Mouse (Mus musculus): ENCODE measurements around the gene Cdc42.

DNA sequence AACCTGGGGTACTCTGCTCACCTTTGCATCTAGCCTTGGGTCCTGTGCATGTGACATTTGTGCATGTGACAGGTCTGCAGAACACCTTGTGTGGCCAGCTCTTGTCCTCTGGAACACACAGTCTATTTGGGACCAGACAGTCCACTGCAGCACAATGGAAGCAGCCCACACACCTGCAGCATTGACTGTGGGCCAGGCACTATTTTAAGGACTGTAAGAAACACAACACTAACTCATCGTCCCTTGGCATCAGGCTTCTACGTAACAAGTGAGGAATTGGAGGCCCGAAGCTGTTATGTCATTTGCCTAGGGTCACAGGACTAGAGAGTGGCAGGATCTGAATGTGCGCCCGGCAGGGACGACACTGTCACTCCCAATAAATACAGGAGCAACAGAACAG lies 67.8 kb downstream of the Cdc42 start:
- TF ChIP-seq CTCF (conservative IDR thresholded peaks at IDR 0.05; ENCODE audit: low read length) (no peak), NANOG (IDR thresholded peaks at IDR 0.05; ENCODE audit: borderline replicate concordance, low read length) (no peak), POU5F1 (IDR thresholded peaks at IDR 0.05; ENCODE audit: borderline replicate concordance, low read length) (no peak)
